Mouse (Mus musculus): ENCODE measurements around the gene Dlg1. TPM values are rescaled to one million over a fixed set of nuclear protein-coding genes. Genes with fewer than 3 reads are reported as not detected.

Gene Dlg1
- polyA plus RNA-seq, 1 experiment from 2014 or later, result 30.8 TPM

- Histone ChIP-seq H3K9ac (no peak overlapping the region), H3K27me3 (no peaks in the 10 kb centered on the region), H3K4me3 (replicated peaks) (peak overlapping the region; percentile 13; the same call in 1 of the 2 replicates), H3K4me1 (peaks cover 15% of the 10 kb centered on the region; the same call in 1 of the 2 replicates), H3K27ac (replicated peaks) (no peak overlapping the region), H3K9me3 (replicated peaks) (no peaks in the 10 kb centered on the region), H3K4me2 (replicated peaks) (peak overlapping the region; percentile 42), H3K36me3 (no peaks in the 10 kb centered on the region)
- WGBS, result 10% methylated on average over 9 of the region's 9 CpGs
- no peak for ATAC-seq (ENCODE audit: insufficient number of reproducible peaks, low FRiP score, low TSS enrichment, low read depth)
These were observed 243.7 kb downstream of the Dlg1 start for GRCm38 (mm10) chr16:31906896-31907295.

- H3K27me3 ChIP-seq, result no peaks in the 10 kb centered on the region
- H3K9me3 ChIP-seq (replicated peaks), result no peaks in the 10 kb centered on the region
- no peak for ATAC-seq (ENCODE audit: insufficient number of reproducible peaks, low FRiP score, low TSS enrichment, low read depth)
- no peak overlapping the region for H3K9ac ChIP-seq
- H3K27ac ChIP-seq (replicated peaks), result no peak overlapping the region
- no peaks in the 10 kb centered on the region for H3K36me3 ChIP-seq
- WGBS, result 56% methylated on average over 11 of the region's 11 CpGs
- H3K4me1 ChIP-seq, result peaks cover 15% of the 10 kb centered on the region; the same call in 1 of the 2 replicates
- H3K4me3 ChIP-seq (replicated peaks), result no peak overlapping the region
- H3K4me2 ChIP-seq (replicated peaks), result 0 out of 2 replicates have a peak overlapping the region, but pooled peaks have one; percentile 4
These were observed 245.7 kb downstream of the Dlg1 start for GRCm38 (mm10) chr16:31908959-31909358.

- Histone ChIP-seq H3K36me3 (no peaks in the 10 kb centered on the region), H3K4me3 (replicated peaks) (no peak overlapping the region), H3K27me3 (no peaks in the 10 kb centered on the region), H3K4me2 (replicated peaks) (no peak overlapping the region), H3K27ac (replicated peaks) (no peak overlapping the region), H3K9me3 (replicated peaks) (no peaks in the 10 kb centered on the region), H3K9ac (no peak overlapping the region), H3K4me1 (peaks cover 15% of the 10 kb centered on the region; the same call in 1 of the 2 replicates)
- ATAC-seq (ENCODE audit: insufficient number of reproducible peaks, low FRiP score, low TSS enrichment, low read depth), result no peak
- WGBS, result 70% methylated on average over 10 of the region's 10 CpGs
These were observed 247.1 kb downstream of the Dlg1 start for GRCm38 (mm10) chr16:31910281-31910847.

- Histone ChIP-seq H3K4me1 (no peaks in the 10 kb centered on the region), H3K27ac (replicated peaks) (no peak overlapping the region), H3K36me3 (no peaks in the 10 kb centered on the region), H3K27me3 (no peaks in the 10 kb centered on the region), H3K9me3 (replicated peaks) (no peaks in the 10 kb centered on the region), H3K4me3 (replicated peaks) (no peak overlapping the region), H3K9ac (no peak overlapping the region), H3K4me2 (replicated peaks) (peak overlapping the region; percentile 20; the same call in 1 of the 2 replicates)
- WGBS, result 77% methylated on average over 11 of the region's 11 CpGs
- no peak for ATAC-seq (ENCODE audit: insufficient number of reproducible peaks, low FRiP score, low TSS enrichment, low read depth)
These were observed 254.5 kb downstream of the Dlg1 start for GRCm38 (mm10) chr16:31917776-31918175.

- Histone ChIP-seq H3K27me3 (no peaks in the 10 kb centered on the region), H3K4me1 (no peaks in the 10 kb centered on the region), H3K4me2 (replicated peaks) (peak overlapping the region; percentile 20; the same call in 1 of the 2 replicates), H3K27ac (replicated peaks) (no peak overlapping the region), H3K4me3 (replicated peaks) (no peak overlapping the region), H3K9me3 (replicated peaks) (no peaks in the 10 kb centered on the region), H3K36me3 (no peaks in the 10 kb centered on the region), H3K9ac (no peak overlapping the region)
- no peak for ATAC-seq (ENCODE audit: insufficient number of reproducible peaks, low FRiP score, low TSS enrichment, low read depth)
- 3% methylated on average over 14 of the region's 14 CpGs for WGBS
These were observed 255.0 kb downstream of the Dlg1 start for GRCm38 (mm10) chr16:31918248-31918724.

GRCm38 (mm10) chr16:31924368-31924767 is 261.1 kb downstream of the Dlg1 start:
- no peaks in the 10 kb centered on the region for H3K4me1 ChIP-seq
- no peaks in the 10 kb centered on the region for H3K9me3 ChIP-seq (replicated peaks)
- no peak overlapping the region for H3K27ac ChIP-seq (replicated peaks)
- H3K4me3 ChIP-seq (replicated peaks), result no peak overlapping the region
- 76% methylated on average over 6 of the region's 6 CpGs for WGBS
- H3K9ac ChIP-seq, result no peak overlapping the region
- H3K27me3 ChIP-seq, result no peaks in the 10 kb centered on the region
- H3K36me3 ChIP-seq, result no peaks in the 10 kb centered on the region
- ATAC-seq (ENCODE audit: insufficient number of reproducible peaks, low FRiP score, low TSS enrichment, low read depth), result no peak
- H3K4me2 ChIP-seq (replicated peaks), result no peak overlapping the region

Other genes starting within 250 kb of the Dlg1 start
- 41.7 and 42.5 TPM in 2 replicates for gene Bdh1, start 241.2 kb upstream of the Dlg1 start, polyA plus RNA-seq (2015; fragmentation: Nextera tagmentation; extraction: Ambion mirVana)
- gene Meltf, start 215.4 kb downstream of the Dlg1 start, polyA plus RNA-seq (2015; fragmentation: Nextera tagmentation; extraction: Ambion mirVana), result 3.5 and 5.2 TPM in 2 replicates